Mouse (Mus musculus) embryonic facial prominence, embryonic 14.5 days (tissue): ENCODE results near the gene Pde4c. TPM values are rescaled to one million over a fixed set of nuclear protein-coding genes. Genes with fewer than 3 reads are reported as not detected.

Source experiments
- ATAC-seq: fragments of 200-750 bp; cut with Nextera tagmentation; 2 replicates; pipeline ENCODE4 v1.8.0; 2017; ENCODE audit warnings: low read depth, moderate number of reproducible peaks, moderate TSS enrichment
- DNase-seq: peaks from one replicate; pipeline ENCODE4 v3.0.0-alpha.2; 2015; ENCODE audit warnings: low spot score
- H3K27ac ChIP-seq: fragments of 300-500 bp; sonication (generic); replicated peaks from 2 replicates; pipeline ENCODE4 v1.5.1; 2014; ENCODE audit warnings: low read depth, mild to moderate bottlenecking, low read length, moderate library complexity
- H3K27me3 ChIP-seq: fragments of 300-500 bp; sonication (generic); replicated peaks from 2 replicates; pipeline ENCODE4 v1.6.1; 2014; ENCODE audit warnings: low read length; ENCODE audit not compliant: control insufficient read depth, insufficient read depth
- H3K36me3 ChIP-seq: fragments of 300-500 bp; sonication (generic); 2 replicates; pipeline ENCODE4 v1.6.1; 2014; ENCODE audit warnings: low read length, mixed read lengths; ENCODE audit not compliant: control insufficient read depth, insufficient read depth
- H3K4me1 ChIP-seq: fragments of 300-500 bp; sonication (generic); 2 replicates; pipeline ENCODE4 v1.6.1; 2014; ENCODE audit warnings: antibody characterized with exemption, low read length; ENCODE audit not compliant: control insufficient read depth, insufficient read depth
- H3K4me2 ChIP-seq: fragments of 300-500 bp; sonication (generic); 2 replicates; pipeline ENCODE4 v1.6.1; 2014; ENCODE audit warnings: low read depth, mild to moderate bottlenecking, low read length, moderate library complexity, mixed read lengths
- H3K4me3 ChIP-seq: fragments of 300-500 bp; sonication (generic); 2 replicates; pipeline ENCODE4 v1.5.1; 2014; ENCODE audit warnings: low read depth, mild to moderate bottlenecking, low read length
- H3K9ac ChIP-seq: fragments of 300-500 bp; sonication (generic); 2 replicates; pipeline ENCODE4 v1.6.1; 2014; ENCODE audit warnings: low read depth, mild to moderate bottlenecking, low read length, moderate library complexity, mixed read lengths
- H3K9me3 ChIP-seq: fragments of 300-500 bp; sonication (generic); 2 replicates; pipeline ENCODE4 v1.6.1; 2016; ENCODE audit warnings: low read length; ENCODE audit not compliant: control insufficient read depth
- WGBS: fragments of 180-500 bp; shearing (Covaris S2); extraction: QIAGEN DNeasy Blood & Tissue Kit; methylation state at CpG from one replicate; pipeline ENCODE4 v1.1.7; 2014; 5-methylcytosine and 5-hydroxymethylcytosine counted together
- polyA plus RNA-seq: library from polyadenylated mRNA; unstranded; fragments of >200 nt; fragmentation: Nextera tagmentation; extraction: Ambion mirVana; gene quantifications from 2 replicates; pipeline ENCODE4 v1.2.1, GENCODE M21; 2014

Pde4c gene
- polyA plus RNA-seq, 1 experiment from 2014 or later: 0.22 TPM

GRCm38 (mm10) chr8:70769359-70769758 is 45.8 kb downstream of the Pde4c start:
- H3K4me3 ChIP-seq: no peak overlapping the region
- H3K4me2 ChIP-seq: no peak overlapping the region
- WGBS: 7% methylated on average over 26 of the region's 26 CpGs
- no peak overlapping the region for H3K27ac ChIP-seq
- peaks cover 21% of the 10 kb centered on the region for H3K4me1 ChIP-seq
- no peaks in the 10 kb centered on the region for H3K9me3 ChIP-seq
- H3K27me3 ChIP-seq: no peaks in the 10 kb centered on the region
- peaks cover 62% of the 10 kb centered on the region for H3K36me3 ChIP-seq
- ATAC-seq (peak; percentile 75), DNase-seq (peak; percentile 95)
- H3K9ac ChIP-seq: 0 out of 2 replicates have a peak overlapping the region, but pooled peaks have one; percentile 28

GRCm38 (mm10) chr8:70769858-70770257 is 46.3 kb downstream of the Pde4c start:
- DNase-seq (no peak), ATAC-seq (no peak)
- H3K36me3 ChIP-seq: peaks cover 67% of the 10 kb centered on the region
- no peaks in the 10 kb centered on the region for H3K9me3 ChIP-seq
- no peak overlapping the region for H3K4me3 ChIP-seq
- WGBS: 75% methylated on average over 12 of the region's 12 CpGs
- H3K4me2 ChIP-seq: no peak overlapping the region
- H3K9ac ChIP-seq: 0 out of 2 replicates have a peak overlapping the region, but pooled peaks have one; percentile 28
- H3K27ac ChIP-seq: no peak overlapping the region
- H3K4me1 ChIP-seq: peaks cover 26% of the 10 kb centered on the region
- H3K27me3 ChIP-seq: no peaks in the 10 kb centered on the region

DNA sequence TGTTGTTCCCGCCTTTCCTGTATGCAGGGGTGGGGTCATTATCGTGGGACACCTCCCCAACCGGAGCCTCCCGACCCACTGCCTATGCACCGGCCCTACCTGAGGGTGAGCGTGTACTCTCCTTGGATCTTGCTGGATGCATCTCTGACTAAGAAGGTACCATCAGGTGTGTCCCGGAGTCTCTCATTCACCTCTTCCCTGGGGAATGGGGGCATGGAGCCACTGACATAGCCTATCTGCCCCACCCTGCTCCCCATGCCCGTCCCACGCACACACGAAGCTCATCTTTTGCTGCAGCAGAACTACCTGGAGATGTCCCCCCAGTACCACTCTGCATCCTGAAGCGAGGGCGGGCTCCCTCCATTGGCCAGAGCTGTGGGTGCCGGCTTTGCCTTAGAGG is 47.2 kb downstream of the Pde4c start:
- Histone ChIP-seq H3K9me3 (no peaks in the 10 kb centered on the region), H3K27ac (no peak overlapping the region), H3K4me3 (no peak overlapping the region), H3K4me2 (no peak overlapping the region), H3K4me1 (peaks cover 34% of the 10 kb centered on the region), H3K9ac (no peak overlapping the region), H3K27me3 (no peaks in the 10 kb centered on the region), H3K36me3 (peaks cover 68% of the 10 kb centered on the region)
- no peak for ATAC-seq
- DNase-seq: no peak
- 94% methylated on average over 13 of the region's 13 CpGs for WGBS

DNA sequence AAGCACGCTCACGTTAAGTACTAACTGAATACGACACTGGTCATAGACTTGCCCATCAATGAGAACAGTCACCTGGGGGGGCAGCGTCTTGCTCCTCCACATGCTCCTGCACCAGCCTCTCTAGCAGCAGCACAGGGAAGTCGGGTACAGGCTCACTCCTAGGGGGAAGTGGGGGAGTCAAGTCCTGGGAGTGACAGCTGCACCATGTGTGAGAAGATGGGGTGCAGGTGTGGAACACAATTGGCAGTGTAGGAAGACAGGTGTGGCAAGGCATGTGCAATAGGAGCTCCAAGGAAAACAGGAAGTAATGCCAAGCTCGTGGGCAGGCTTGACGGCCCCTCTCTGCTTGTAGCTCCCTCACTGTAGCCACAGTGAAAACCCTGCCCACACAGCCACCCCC is 47.7 kb downstream of the Pde4c start:
- no peak overlapping the region for H3K4me3 ChIP-seq
- H3K9me3 ChIP-seq: no peaks in the 10 kb centered on the region
- no peak overlapping the region for H3K4me2 ChIP-seq
- DNase-seq: no peak
- no peak overlapping the region for H3K9ac ChIP-seq
- H3K4me1 ChIP-seq: peaks cover 30% of the 10 kb centered on the region
- no peak for ATAC-seq
- 86% methylated on average over 5 of the region's 7 CpGs for WGBS
- H3K36me3 ChIP-seq: peaks cover 68% of the 10 kb centered on the region
- no peak overlapping the region for H3K27ac ChIP-seq
- no peaks in the 10 kb centered on the region for H3K27me3 ChIP-seq

DNA sequence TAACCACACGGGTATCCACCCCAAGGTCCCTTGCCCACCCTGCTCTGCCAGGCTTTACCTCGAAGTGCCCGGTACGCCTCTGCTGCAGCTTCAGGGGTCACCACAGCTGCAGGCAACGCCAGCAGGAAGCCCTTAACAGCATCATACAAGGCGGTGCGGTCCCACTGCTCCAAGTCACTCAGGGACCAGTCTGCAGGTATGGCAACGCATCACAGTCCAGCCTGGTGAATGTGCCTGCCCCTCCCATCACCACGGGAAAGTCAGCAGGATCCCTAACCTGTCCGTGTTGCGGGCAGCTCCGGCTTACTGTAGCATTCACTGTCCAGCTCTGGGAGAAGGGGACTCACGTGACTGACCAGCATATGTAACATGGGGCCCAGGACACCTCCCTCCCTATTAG is 48.6 kb downstream of the Pde4c start:
- DNase-seq (no peak), ATAC-seq (no peak)
- peaks cover 30% of the 10 kb centered on the region for H3K4me1 ChIP-seq

DNA sequence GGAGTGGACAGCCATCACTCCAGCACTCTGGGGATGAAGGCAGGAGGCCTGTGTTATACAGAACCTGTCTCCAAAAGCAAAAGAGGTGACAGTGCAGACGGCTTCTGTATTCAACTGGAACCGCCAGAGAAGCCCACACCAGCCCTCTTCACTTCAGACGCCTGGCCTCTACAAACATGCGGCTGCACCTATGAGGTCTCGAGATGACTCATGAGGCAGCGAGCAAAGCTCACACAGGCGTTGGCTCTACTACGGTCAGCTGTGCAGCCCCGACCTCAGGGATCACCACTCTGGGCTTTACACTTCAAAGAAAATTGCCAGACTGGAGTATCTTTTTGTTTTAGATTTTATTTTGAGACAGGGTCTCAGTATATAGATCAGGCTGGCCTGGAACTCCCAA is 49.4 kb downstream of the Pde4c start:
- ATAC-seq (no peak), DNase-seq (no peak)
- H3K27ac ChIP-seq: peak overlapping the region; percentile 67
- H3K9ac ChIP-seq: 0 out of 2 replicates have a peak overlapping the region, but pooled peaks have one; percentile 46
- peaks cover 63% of the 10 kb centered on the region for H3K36me3 ChIP-seq
- WGBS: 82% methylated on average over 9 of the region's 9 CpGs
- H3K4me3 ChIP-seq: no peak overlapping the region
- H3K9me3 ChIP-seq: no peaks in the 10 kb centered on the region
- H3K27me3 ChIP-seq: no peaks in the 10 kb centered on the region
- peak overlapping the region; percentile 30; the same call in 1 of the 2 replicates for H3K4me2 ChIP-seq
- peaks cover 34% of the 10 kb centered on the region for H3K4me1 ChIP-seq

More for the DNA sequence above, 48.6 kb downstream of the Pde4c start:
- Histone ChIP-seq H3K27ac (no peak overlapping the region), H3K27me3 (no peaks in the 10 kb centered on the region), H3K4me3 (no peak overlapping the region), H3K36me3 (peaks cover 68% of the 10 kb centered on the region), H3K9ac (no peak overlapping the region), H3K4me2 (no peak overlapping the region), H3K9me3 (no peaks in the 10 kb centered on the region)
- WGBS: 88% methylated on average over 12 of the region's 13 CpGs

DNA sequence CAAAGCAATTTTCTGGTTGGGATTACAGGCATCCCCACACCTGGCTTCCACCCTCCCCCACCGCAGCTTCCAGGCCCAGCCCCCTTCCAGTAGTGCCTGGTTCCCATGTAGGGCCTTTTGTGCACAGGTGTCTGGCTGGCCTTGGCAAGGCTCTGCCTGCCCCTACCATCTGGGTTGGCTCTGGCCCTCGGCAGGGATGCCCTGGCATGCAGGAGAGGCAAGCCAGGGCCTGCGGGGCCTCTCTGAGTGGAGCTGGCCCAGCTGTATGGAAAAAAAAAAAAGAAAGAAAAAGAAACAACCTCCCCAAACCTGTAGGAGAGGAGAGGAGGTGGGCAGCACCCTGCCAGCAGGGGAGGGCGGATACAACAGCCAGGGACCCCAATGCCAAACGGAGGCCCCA is 49.9 kb downstream of the Pde4c start:
- WGBS: 46% methylated on average over 5 of the region's 5 CpGs

GRCm38 (mm10) chr8:70773833-70774232 is 50.3 kb downstream of the Pde4c start:
- Histone ChIP-seq H3K27ac (peak overlapping the region; percentile 67), H3K9ac (0 out of 2 replicates have a peak overlapping the region, but pooled peaks have one; percentile 98), H3K4me3 (0 out of 2 replicates have a peak overlapping the region, but pooled peaks have one; percentile 1), H3K4me2 (peak overlapping the region; percentile 30; the same call in 1 of the 2 replicates), H3K27me3 (no peaks in the 10 kb centered on the region), H3K9me3 (no peaks in the 10 kb centered on the region), H3K4me1 (peaks cover 35% of the 10 kb centered on the region), H3K36me3 (peaks cover 60% of the 10 kb centered on the region)
- DNase-seq: peak; percentile 93
- peak; percentile 6; the same call in 1 of the 2 replicates for ATAC-seq
- 42% methylated on average over 6 of the region's 9 CpGs for WGBS

More for the DNA sequence above, 49.9 kb downstream of the Pde4c start:
- Histone ChIP-seq H3K9ac (peak overlapping the region; percentile 46; the same call in 1 of the 2 replicates), H3K36me3 (peaks cover 60% of the 10 kb centered on the region), H3K27me3 (no peaks in the 10 kb centered on the region), H3K27ac (peak overlapping the region; percentile 67), H3K4me3 (no peak overlapping the region), H3K4me2 (peak overlapping the region; percentile 30; the same call in 1 of the 2 replicates), H3K9me3 (no peaks in the 10 kb centered on the region), H3K4me1 (peaks cover 35% of the 10 kb centered on the region)
- DNase-seq (peak; percentile 78), ATAC-seq (no peak)

DNA sequence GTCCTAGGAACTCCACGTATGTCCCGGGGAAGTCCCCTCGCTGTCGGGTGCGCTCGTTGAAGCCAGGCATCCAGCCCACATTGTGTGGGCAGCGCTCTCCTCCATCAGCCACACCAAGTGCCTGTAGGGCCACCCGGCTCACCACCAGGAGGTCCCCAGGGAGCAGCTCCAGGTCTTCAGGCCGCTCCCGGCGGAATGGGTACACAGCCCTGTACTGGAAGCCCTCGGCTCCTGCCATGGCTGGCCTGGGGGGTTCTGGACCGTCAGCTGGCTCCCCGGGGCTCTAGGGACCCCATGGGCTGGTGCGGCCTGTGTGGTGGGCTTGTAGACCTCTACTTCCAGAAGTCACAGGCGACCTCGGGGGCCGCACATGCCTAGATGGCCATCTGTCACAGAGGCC is 51.2 kb downstream of the Pde4c start:
- no peak for ATAC-seq
- Histone ChIP-seq H3K9me3 (no peaks in the 10 kb centered on the region), H3K4me3 (no peak overlapping the region), H3K27ac (peak overlapping the region; percentile 67), H3K4me1 (peaks cover 35% of the 10 kb centered on the region), H3K27me3 (no peaks in the 10 kb centered on the region), H3K9ac (peak overlapping the region; percentile 98; the same call in 1 of the 2 replicates), H3K36me3 (peaks cover 60% of the 10 kb centered on the region), H3K4me2 (peak overlapping the region; percentile 30; the same call in 1 of the 2 replicates)
- no peak for DNase-seq
- 91% methylated on average over 8 of the region's 18 CpGs for WGBS
